Mouse (Mus musculus): ENCODE data around the gene Lingo1. TPM values are rescaled to one million over a fixed set of nuclear protein-coding genes. Genes with fewer than 3 reads are reported as not detected.

The Lingo1 gene
- total RNA-seq, 2 experiments from 2014 or later, result 224 to 247 TPM

DNA sequence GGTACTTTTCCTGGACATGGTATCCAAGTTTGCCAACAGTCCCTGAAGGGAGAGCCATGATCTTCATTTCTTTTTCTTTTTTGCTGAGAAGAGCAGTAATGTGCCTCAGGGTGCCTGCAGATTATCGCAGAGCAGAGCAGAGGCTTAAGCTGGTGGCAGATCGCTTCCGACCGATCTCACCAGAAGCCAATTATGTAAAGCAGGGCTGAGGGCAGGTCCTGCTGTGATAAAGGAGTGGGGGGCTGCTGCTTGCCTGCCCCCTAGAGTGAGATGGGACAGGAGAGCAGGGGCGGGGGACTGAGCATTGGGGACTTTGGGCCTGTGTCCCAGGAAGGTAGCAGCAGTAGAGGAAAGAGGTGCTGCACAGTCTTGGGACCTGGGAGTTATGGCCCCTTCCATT, 186.8 kb downstream of the Lingo1 start:
- intact Hi-C loops (cut with DNase I), result no loop called here
- DNase-seq, result no peak

GRCm38 (mm10) chr9:56608691-56609351, 187.4 kb downstream of the Lingo1 start:
- DNase-seq, result peak; percentile 63
- intact Hi-C loops (cut with DNase I), result no loop called here

- DNase-seq, result peak; percentile 54
- intact Hi-C loops (cut with DNase I), result no loop called here
Observed at GRCm38 (mm10) chr9:56606082-56606740, 190.1 kb downstream of the Lingo1 start.

- no peak for DNase-seq
- intact Hi-C loops (cut with DNase I), result no loop called here
Observed at GRCm38 (mm10) chr9:56605443-56605806, 190.8 kb downstream of the Lingo1 start.

DNA sequence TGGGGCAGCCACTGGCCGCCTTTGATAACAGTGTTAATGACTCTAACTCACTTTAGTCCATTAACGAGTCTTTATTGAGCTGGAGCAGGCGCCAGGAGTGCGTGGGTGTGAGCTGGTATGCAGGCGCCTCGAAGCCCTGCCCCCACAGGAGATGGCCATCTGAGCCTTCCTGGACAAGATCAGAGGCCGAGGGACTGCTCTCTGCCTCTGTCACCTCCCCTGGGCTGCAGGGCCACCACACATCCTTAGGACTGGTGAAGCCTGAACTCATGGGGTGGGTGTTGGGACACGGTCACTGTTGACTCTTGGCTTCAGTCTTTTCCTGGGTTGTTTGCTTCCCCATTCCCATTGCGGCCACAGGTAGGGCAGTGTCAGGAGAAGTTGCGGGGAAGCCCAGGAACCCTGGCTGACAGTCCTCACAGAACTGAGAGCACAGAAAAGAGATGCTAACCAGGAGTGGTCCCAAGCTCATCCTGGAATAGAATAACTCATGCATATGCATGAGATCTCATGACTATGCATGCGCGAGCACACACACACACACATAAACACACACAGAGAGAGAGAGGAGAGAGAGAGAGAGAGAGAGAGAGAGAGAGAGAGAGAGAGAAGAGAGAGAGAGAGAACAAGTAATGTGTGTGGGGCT, 191.3 kb downstream of the Lingo1 start:
- no peak for DNase-seq
- intact Hi-C loops (cut with DNase I), result no loop called here

- intact Hi-C loops (cut with DNase I), result no loop called here
- peak; percentile 58 for DNase-seq
Observed at GRCm38 (mm10) chr9:56600655-56601054, 195.6 kb downstream of the Lingo1 start.

GRCm38 (mm10) chr9:56592639-56593038, 203.6 kb downstream of the Lingo1 start:
- no peak for DNase-seq
- intact Hi-C loops (cut with DNase I), result no loop called here

- peak; percentile 52 for DNase-seq
- intact Hi-C loops (cut with DNase I), result no loop called here
Observed at GRCm38 (mm10) chr9:56591248-56591888, 204.9 kb downstream of the Lingo1 start.

DNA sequence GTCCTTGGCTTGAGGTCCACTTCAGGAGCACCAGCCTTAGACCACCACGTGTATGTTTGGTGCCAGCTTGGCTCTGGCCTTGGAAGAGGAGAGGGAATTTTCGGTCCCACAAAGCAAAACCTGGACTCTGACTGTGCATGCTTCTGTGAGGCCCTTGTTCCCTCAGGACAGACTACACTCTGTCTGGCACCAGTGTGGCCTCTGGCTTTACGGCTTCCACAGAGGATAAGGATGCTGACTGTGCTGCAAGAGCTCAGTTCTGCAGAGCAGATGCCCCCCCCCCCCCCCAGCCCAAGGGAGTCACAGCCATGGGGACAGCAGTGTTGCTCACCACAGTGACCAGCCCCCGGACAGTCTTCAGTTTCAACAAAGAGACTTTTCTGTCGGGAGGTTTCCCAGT, 206.5 kb downstream of the Lingo1 start:
- intact Hi-C loops (cut with DNase I), result no loop called here
- DNase-seq, result no peak

- DNase-seq, result no peak
- intact Hi-C loops (cut with DNase I), result no loop called here
Observed at GRCm38 (mm10) chr9:56584043-56584424, 212.2 kb downstream of the Lingo1 start.

DNA sequence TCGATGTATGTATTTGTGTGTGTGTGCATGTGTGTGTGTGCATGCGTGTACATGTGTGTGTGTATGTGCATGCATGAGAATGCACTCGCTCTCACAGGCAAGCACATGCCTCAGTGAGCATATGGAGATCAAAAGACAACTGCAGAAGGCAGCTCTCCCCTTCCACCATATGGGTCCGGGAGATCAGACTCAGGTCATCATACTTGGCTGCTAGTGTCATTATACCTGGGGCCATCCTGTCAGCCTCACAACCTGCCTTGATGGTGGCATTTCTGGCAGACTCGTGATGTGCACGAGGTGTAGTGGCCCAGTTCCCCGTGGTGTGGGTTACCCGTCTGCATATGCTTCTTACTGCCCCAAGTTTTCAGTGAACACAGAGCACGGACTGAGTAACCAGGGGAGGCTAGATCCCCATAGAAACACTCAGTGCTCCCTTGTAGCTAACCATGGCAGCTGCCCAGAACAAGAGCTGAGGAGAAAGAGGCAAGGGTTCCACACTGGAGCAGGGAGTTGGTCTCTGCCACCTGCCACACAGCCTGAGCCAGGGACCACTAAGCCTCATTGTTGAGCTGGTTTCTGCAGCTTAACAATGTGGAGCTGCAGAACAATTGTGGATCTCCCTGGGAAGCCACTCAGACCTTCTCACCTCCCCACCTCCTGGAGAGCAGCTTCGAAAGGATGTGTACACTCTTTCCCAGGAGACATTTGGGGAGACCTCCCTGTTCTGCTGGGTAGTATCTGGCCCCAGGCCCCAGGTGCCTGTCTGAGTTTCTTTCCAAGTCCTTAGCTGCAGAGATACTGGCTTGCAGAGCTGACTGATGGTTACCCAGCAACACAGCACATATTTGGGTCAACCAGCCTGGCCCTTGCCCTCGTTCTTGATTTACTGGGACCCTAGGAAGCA, 212.9 kb downstream of the Lingo1 start:
- intact Hi-C loops (cut with DNase I), result no loop called here
- DNase-seq, result peak; percentile 75

GRCm38 (mm10) chr9:56582628-56583027, 213.6 kb downstream of the Lingo1 start:
- no peak for DNase-seq
- intact Hi-C loops (cut with DNase I), result no loop called here

DNA sequence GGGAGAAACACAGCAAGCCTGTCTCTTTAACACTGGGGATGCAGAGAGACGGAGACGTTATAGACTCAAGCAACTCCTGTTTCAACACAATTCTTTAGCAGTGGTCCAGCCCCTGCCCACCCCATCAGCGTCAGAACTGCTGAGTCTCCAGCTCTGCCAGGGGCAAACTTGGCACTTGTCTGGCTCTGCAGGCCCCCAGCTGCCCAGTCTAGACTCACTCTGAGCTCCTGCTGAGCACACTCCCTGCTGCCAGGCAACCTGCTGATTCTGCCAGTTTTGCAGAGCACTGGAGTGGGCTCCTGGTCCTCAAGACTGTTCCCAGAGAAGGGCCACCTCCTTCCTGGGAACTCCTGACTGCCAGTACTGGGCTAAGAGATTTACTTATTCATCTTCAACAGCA, 214.6 kb downstream of the Lingo1 start:
- intact Hi-C loops (cut with DNase I), result no loop called here
- DNase-seq, result peak; percentile 72

DNA sequence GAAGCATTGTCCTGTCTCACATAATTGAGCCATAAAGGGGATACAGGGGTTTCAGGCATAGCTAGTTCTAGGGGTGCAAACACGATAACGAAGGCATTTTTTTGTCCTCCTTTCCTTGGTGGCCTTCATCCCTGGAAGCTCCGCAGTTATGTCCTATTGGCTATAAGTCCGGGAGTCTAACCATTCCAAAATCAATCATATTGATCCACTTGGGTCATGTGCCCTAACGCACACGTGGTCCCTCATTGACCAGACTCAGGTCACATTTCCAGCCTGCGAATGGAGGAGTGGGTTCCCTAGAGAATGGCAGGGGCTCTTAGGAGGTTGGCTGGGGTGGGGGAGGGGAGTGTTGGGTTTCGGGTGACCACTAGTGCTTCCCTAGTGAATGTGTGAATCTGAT, 215.3 kb downstream of the Lingo1 start:
- no peak for DNase-seq
- intact Hi-C loops (cut with DNase I), result no loop called here

DNA sequence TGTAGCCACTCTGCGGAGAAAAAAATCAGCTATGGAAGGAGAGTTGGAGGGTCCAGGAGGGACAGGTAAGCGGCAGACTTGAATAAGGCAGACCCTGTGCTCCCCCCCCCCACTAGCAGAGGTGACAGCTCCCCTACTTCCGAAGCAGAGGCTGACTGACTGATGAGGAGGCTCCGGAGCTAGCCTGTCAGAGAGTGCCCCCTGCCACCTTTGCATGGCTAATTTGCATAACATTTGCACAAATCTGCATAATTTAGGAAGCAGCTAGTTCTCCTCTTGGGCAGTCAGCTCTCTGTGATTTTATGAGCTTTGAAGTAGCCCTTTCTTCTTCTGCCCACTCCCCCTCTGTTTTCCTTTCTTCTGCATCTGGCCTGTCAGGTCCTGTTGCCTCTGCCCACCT, 216.2 kb downstream of the Lingo1 start:
- no peak for DNase-seq
- intact Hi-C loops (cut with DNase I), result no loop called here

DNA sequence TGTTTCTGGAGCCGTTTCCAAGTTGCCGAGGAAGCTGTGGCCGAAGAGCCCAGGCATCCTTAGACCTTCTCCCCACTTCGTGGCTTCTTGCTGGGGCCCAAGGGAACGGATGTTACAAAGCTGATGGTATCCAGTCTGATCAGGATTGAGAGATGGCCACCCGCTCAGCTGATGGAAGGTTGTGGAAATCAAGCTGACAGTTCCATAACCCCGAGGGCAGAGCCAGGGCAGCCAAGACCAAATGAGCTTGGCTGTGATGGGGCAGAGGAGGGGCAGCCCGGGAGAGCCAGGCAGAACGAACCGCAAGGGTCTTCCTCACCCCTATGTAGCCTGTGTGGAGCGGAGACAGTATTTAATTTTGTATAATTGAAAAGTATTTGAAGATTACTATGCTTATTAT, 218.9 kb downstream of the Lingo1 start:
- intact Hi-C loops (cut with DNase I), result no loop called here
- DNase-seq, result peak; percentile 48

- peak; percentile 83 for DNase-seq
- intact Hi-C loops (cut with DNase I), result no loop called here
Observed at GRCm38 (mm10) chr9:56572534-56573479, 223.5 kb downstream of the Lingo1 start.

Measured in left cerebral cortex, postnatal 4 days (tissue).